Mouse (Mus musculus): Measurements from ENCODE around the gene Pdcd6ip. TPM values are rescaled to one million over a fixed set of nuclear protein-coding genes. Genes with fewer than 3 reads are reported as not detected.
A peak's percentile ranks its signal among the peaks of the same experiment; 100 is the strongest.
"Not testable (repeated sequence)": the region's sequence is repeated elsewhere in the genome, so short reads cannot be mapped to it uniquely, and the experiment has no call there.

The Pdcd6ip gene
- total RNA-seq (2021) = 10 to 100 TPM; 66.4 to 68.1 TPM
- long read RNA-seq, experiment 1, full-length matches to known transcripts = 21 of 42 reads
- long read RNA-seq, experiment 1, partial matches to known transcripts = 6 of 42 reads
- long read RNA-seq, experiment 1, other reads (novel, unspliced or antisense) = 15 of 42 reads
- long read RNA-seq, experiment 2, full-length matches to known transcripts = 7 of 25 reads
- long read RNA-seq, experiment 2, partial matches to known transcripts = 6 of 25 reads
- long read RNA-seq, experiment 2, other reads (novel, unspliced or antisense) = 12 of 25 reads

DNA sequence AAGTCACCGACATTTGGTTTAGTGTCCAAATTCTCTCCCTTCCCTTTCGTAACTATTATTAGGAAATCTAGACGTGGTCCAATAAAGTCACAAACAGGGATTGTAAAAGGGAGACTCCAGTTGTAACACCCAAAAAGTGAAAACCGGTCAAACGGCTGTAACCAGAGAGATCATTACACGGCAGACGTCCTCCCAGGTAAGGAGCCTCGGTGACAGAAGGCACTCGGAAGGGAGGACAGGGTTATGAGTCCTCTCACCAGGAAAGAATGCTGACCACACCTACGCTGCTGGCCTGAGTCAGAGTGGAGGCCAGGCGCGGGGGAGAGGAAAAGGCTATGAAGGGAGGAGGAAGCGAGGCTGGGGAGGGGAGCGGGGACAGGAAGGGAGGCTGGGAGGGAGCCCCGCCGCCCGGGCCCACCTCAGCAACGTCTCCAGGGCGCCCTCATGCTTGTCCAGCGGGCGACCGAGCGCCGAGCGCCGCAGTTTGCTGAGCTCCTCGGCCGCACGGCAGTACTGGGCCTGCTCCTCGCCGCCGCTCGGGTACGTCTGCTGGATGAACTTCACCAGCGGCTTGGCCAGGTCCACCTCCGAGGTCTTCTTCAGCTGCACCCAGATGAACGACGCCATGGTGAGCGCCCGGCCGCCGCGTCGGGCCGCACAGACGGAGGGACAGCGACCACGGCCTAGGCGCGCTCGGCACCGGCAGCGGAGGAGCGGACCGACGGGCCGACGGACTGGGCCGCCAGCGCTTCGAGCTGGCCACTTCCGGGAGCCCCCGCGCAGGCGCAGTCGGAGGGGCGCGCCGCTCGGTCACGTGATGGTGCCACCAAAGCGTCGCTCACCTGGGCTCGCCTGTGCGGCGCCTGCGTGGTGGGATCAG, at the start of gene Pdcd6ip:
Pdcd6ip (minus strand) TSS at position 779 of the 880 bp plus-strand sequence.
- peak; percentile 91 to 95 for DNase-seq (ENCODE audit: low spot score in 2 of 2)

- DNase-seq (ENCODE audit: low spot score in 2 of 2) = no peak
Measured at GRCm38 (mm10) chr9:113755888-113756719, 48.0 kb upstream of the Pdcd6ip start.

GRCm38 (mm10) chr9:113749356-113749755, 41.3 kb upstream of the Pdcd6ip start:
- no peak for DNase-seq (ENCODE audit: low spot score in 2 of 2)

DNA sequence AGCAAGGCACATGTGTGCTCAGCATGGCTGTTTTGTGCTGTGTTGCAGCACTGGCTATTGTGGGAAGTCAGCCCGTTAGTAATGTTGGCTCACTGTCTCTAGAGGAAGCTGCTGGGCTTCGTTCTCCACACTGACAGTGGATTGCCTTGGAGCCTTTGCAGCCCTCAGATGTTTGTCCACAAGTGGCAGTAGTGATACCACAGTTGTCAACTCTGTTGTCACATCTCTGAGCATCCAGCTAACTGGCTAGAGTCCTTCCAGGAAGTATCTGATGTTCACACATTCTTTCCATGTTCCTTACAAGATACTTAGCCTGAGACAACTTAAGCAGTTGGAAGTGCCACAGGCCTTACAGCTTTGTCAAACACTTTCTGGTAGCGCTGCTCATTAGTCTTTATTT, 35.2 kb upstream of the Pdcd6ip start:
- no peak for DNase-seq (ENCODE audit: low spot score in 2 of 2)

GRCm38 (mm10) chr9:113742361-113742794, 34.3 kb upstream of the Pdcd6ip start:
- DNase-seq (ENCODE audit: low spot score in 2 of 2) = peak in 1 of 2 experiments; percentile 9

- DNase-seq (ENCODE audit: low spot score in 2 of 2) = peak; percentile 20 to 57
Measured at GRCm38 (mm10) chr9:113741637-113742137, 33.6 kb upstream of the Pdcd6ip start.

DNA sequence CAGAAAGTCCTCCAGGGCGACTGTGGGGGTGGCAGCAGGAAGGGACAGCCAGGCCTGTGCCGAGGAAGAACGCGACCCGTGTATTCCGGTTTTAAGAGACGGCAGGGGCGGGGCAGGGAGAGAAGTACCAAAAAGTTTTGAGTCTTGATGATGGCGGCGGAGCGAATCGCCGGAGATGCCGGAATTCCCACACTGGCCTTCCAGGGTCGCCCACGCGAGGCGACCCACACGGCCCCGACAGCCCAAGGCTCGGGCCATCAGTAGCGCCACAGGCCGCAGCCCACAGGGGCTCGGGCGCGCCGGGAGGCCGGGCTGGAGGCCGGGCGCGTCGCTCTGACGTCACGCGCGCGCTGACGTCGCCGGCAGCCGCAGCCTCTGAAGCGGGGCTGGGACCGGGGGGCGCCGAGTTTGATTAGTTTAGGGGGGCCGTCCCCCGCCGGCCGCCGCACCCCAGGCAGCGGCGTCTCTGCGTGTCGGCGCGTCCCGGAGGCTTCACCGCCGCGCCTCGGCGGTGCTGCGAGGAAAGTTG, 33.1 kb upstream of the Pdcd6ip start, which contains the start of gene Clasp2:
Clasp2 (plus strand) TSS at position 366 of the 529 bp plus-strand sequence.
- DNase-seq (ENCODE audit: low spot score in 2 of 2) = peak; percentile 55 to 83

GRCm38 (mm10) chr9:113738941-113739340, 30.9 kb upstream of the Pdcd6ip start:
- DNase-seq (ENCODE audit: low spot score in 2 of 2) = no peak

- no peak for DNase-seq (ENCODE audit: low spot score in 2 of 2)
Measured at GRCm38 (mm10) chr9:113738021-113738420, 30.0 kb upstream of the Pdcd6ip start.

GRCm38 (mm10) chr9:113735920-113736319, 27.9 kb upstream of the Pdcd6ip start:
- DNase-seq (ENCODE audit: low spot score in 2 of 2) = no peak

DNA sequence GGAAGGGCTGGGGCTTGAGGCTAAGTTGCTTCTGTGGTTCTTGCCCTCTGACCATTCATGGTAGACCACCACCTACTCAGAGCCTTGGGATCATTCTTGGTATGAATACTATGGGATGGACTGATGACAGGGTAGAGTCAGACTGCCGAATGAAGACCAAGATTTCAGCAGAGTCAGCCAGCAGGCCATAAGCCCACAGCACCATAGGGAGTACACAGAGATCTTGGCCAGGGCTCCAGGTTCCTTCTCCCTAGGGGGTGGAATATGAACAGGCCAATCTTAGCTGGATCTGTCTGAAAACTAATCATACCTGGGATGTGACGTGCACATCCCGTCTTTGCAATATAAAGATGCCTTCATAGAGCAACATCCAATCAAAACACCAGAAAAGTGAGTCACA, 23.5 kb upstream of the Pdcd6ip start:
- no peak for DNase-seq (ENCODE audit: low spot score in 2 of 2)

DNA sequence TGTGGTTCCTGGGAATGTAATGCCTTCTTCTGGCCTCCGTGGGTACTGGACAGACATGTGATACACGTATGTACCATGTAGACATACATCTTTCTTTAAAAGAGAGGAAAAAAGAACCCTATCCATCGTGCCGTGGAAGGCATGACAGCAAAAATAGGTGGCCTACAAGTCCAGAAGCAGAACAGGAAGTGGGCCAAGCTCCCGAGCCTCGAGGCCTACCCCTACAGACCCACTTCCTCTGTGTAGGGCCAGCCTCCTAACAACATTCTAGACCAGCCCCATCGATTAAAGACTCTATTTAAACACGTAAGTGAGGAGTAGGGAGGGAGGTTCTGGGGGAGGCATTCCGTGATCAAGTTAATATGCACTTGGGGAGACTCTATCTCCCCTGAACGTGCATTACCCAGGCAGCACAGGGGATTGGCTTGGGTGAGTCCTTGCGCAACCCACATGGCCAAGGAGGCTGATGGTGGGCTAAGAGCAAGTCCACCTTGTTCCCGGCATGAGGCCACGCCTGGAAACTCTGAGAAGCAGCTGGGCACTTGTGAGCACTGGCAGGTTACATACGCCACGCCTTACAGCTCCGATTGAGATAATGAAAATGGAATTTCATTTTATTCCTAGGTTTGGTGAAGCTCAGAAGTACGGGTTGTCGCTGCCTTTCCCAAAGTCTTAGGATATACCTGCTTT, 19.1 kb upstream of the Pdcd6ip start:
- DNase-seq (ENCODE audit: low spot score in 2 of 2) = no peak

- no peak for DNase-seq (ENCODE audit: low spot score in 2 of 2)
Measured at GRCm38 (mm10) chr9:113726131-113726530, 18.1 kb upstream of the Pdcd6ip start.

DNA sequence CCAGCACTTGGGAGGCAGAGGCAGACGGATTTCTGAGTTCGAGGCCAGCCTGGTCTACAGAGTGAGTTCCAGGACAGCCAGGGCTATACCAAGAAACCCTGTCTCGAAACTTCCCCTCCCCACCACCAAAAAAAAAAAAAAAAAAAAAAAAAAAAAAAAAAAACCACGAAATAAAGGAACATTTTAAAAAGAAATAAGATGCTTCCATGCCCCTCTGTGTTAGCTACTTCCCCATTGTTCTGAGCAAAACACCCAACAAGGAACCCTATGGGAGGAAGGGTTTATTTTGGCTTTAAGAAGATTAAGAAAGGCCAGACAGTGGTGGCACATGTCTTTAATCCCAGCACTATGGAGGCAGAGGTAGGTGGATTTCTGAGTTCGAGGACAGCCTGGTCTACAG, 17.6 kb upstream of the Pdcd6ip start:
- not testable (repeated sequence) for DNase-seq (ENCODE audit: low spot score in 2 of 2)

DNA sequence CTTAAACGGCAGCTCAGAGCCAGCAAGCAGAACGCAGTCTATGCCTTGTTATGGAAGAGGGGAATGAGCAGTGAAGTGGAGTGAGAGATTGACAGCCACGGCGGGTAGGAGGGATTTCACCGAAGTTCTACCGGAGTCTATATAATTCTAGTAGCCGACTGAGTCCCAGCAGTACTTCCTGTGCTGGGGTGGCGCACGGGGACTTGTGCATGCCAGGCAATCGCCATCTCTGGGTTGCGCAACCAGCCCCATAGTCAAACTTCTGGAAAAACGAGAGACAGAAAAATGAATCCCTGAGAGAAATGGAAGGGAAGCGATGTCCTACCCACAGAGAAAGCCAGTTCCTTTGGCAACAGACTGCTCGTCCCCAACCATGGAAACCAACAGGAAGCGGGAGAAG, 16.6 kb upstream of the Pdcd6ip start:
- no peak for DNase-seq (ENCODE audit: low spot score in 2 of 2)

DNA sequence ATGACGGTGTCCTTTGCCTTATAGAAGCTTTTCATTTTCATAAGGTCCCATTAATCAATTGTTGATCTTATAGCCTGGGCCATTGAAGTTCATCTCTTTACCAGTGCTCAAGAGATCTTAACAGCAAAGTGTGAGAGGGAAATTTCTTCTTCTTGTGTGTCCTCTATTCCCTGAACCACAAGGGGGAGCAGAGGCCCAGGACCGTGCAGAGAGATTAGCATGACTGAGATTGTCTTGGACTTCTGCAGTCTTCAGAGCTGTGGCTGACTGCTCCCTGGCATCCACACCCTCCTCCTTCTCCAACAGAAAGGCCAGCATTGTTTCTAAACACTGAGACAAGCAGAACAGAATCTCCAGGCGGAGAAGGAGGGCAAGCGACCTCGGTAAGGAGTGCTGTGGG, 11.0 kb upstream of the Pdcd6ip start:
- DNase-seq (ENCODE audit: low spot score in 2 of 2) = peak; percentile 37 to 39

- no peak for DNase-seq (ENCODE audit: low spot score in 2 of 2)
Measured at GRCm38 (mm10) chr9:113710871-113711270, 2.8 kb upstream of the Pdcd6ip start.

DNA sequence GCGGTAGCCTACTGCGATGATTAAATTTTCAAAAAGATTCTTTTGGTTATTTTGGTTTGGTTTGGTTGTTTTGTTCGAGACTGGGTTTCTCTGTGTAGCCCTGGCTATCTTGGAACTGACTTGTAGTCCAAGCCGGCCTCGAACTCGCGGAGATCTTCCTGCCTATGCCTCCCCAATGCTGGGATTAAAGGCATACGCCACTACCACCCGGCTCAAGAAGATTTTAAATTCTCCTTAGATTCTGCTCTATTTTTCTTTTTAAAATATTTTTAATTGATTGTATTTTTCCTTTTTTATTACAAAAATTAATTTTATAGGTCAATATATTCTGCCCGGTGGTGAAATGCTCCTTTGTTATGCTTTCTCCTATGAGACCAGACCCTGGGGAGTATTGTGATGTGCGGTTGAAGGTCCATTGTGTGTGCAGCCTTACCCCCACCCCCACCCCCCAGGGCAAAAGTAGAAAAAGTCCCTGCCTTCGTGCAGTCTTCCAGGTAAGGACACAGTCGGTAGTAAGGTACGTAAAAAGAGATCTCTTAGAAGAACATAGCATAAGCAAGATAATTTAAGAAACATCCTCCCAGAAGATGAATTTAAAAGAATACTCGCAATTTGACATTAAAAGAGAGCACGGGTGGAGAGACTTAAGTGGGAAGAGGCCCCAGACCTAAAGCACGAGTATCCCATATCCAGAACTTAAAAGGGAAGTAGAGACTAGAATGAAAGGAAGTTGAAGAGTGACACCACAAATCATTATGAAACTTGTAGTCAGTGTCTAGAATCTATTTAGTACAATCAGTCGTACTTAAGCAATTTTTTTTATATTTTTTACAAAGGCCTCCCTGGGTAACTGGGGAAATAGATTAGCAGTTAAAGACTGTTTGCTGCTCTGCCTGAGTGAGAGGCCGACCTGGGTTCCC, 562 bp upstream of the Pdcd6ip start:
- no peak for DNase-seq (ENCODE audit: low spot score in 2 of 2)

DNA sequence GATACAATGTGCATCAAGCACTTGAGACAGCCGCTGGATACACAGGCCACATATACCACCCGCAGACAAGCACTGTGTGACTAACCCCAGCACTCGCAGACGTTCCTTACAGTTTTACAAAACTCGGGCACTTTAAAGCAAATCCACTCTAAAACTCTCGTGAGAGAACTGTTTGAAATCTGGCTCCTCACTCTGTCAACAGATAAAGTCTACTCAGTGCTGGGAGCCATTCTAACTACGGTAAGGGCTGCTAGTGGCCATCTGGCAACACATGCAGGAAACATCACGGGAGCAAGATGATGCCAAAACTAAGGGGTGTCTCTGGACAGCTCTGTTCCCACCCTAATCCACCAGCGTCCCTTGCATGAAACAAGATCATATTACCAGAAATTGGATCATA, 1.2 kb downstream of the Pdcd6ip start:
- no peak for DNase-seq (ENCODE audit: low spot score in 2 of 2)
